Mouse (Mus musculus): ENCODE measurements at regions not wholly inside any gene's neighbourhood (a gene's known extent, or its start where the extent isn't known, plus 50 kb on each side); places are given as distances from the start of the nearest gene placed in this dataset.

- intact Hi-C loops (cut with DNase I), result no loop called here
- no peak for DNase-seq (ENCODE audit: low spot score in 2 of 2)
Observed at GRCm38 (mm10) chr7:134525461-134525860, 140.0 kb upstream of the D7Ertd443e start.

- intact Hi-C loops (cut with DNase I), result no loop called here
- DNase-seq (ENCODE audit: low spot score in 2 of 2), result peak in 1 of 2 experiments; percentile 9
Observed at GRCm38 (mm10) chr7:134527351-134527750, 141.9 kb upstream of the D7Ertd443e start.

GRCm38 (mm10) chr7:134528026-134528425 is 142.4 kb upstream of the Dock1 start:
- intact Hi-C loops (cut with DNase I), result no loop called here
- no peak for DNase-seq (ENCODE audit: low spot score in 2 of 2)

- no peak for DNase-seq (ENCODE audit: low spot score in 2 of 2)
- intact Hi-C loops (cut with DNase I), result no loop called here
Observed at GRCm38 (mm10) chr7:134534821-134535220, 135.6 kb upstream of the Dock1 start.

GRCm38 (mm10) chr7:134541699-134542098 is 128.8 kb upstream of the Dock1 start:
- no peak for DNase-seq (ENCODE audit: low spot score in 2 of 2)
- intact Hi-C loops (cut with DNase I), result no loop called here

GRCm38 (mm10) chr7:134546187-134546586 is 124.3 kb upstream of the Dock1 start:
- intact Hi-C loops (cut with DNase I), result no loop called here
- DNase-seq (ENCODE audit: low spot score in 2 of 2), result no peak

- no peak for DNase-seq (ENCODE audit: low spot score in 2 of 2)
- intact Hi-C loops (cut with DNase I), result no loop called here
Observed at GRCm38 (mm10) chr7:134549286-134549919, 121.1 kb upstream of the Dock1 start.

- peak; percentile 23 to 28 for DNase-seq (ENCODE audit: low spot score in 2 of 2)
Observed at GRCm38 (mm10) chr7:134550221-134550809, 120.1 kb upstream of the Dock1 start.

GRCm38 (mm10) chr7:134552051-134552451 is 118.4 kb upstream of the Dock1 start:
- intact Hi-C loops (cut with DNase I), result no loop called here
- peak in 1 of 2 experiments; percentile 20 for DNase-seq (ENCODE audit: low spot score in 2 of 2)

More at GRCm38 (mm10) chr7:134550221-134550809, 120.1 kb upstream of the Dock1 start:
- intact Hi-C loops (cut with DNase I), result no loop called here

- peak; percentile 7 to 33 for DNase-seq (ENCODE audit: low spot score in 2 of 2)
- intact Hi-C loops (cut with DNase I), result no loop called here
Observed at GRCm38 (mm10) chr7:134556061-134556460, 114.4 kb upstream of the Dock1 start.

- peak; percentile 51 to 79 for DNase-seq (ENCODE audit: low spot score in 2 of 2)
- intact Hi-C loops (cut with DNase I), result loop anchor here (5.0 kb wide), 1 partner anchor 79 kb away; no protein-coding TSS in a partner anchor
Observed at GRCm38 (mm10) chr7:134566322-134566721, 104.1 kb upstream of the Dock1 start.

- intact Hi-C loops (cut with DNase I), result loop anchor here (5.0 kb wide), 1 partner anchor 82 kb away; no protein-coding TSS in a partner anchor
- DNase-seq (ENCODE audit: low spot score in 2 of 2), result no peak
Observed at GRCm38 (mm10) chr7:134569247-134569646, 101.2 kb upstream of the Dock1 start.

- intact Hi-C loops (cut with DNase I), result no loop called here
- no peak for DNase-seq (ENCODE audit: low spot score in 2 of 2)
Observed at GRCm38 (mm10) chr7:134570176-134570810, 100.2 kb upstream of the Dock1 start.

GRCm38 (mm10) chr7:134581746-134582145 is 88.7 kb upstream of the Dock1 start:
- DNase-seq (ENCODE audit: low spot score in 2 of 2), result no peak
- intact Hi-C loops (cut with DNase I), result no loop called here

- DNase-seq (ENCODE audit: low spot score in 2 of 2), result no peak
- intact Hi-C loops (cut with DNase I), result no loop called here
Observed at GRCm38 (mm10) chr7:134585478-134585877, 85.0 kb upstream of the Dock1 start.

GRCm38 (mm10) chr7:134586990-134587389 is 83.5 kb upstream of the Dock1 start:
- peak in 1 of 2 experiments; percentile 31 for DNase-seq (ENCODE audit: low spot score in 2 of 2)
- intact Hi-C loops (cut with DNase I), result no loop called here

- intact Hi-C loops (cut with DNase I), result no loop called here
Observed at GRCm38 (mm10) chr7:134607886-134608285, 62.6 kb upstream of the Dock1 start.

GRCm38 (mm10) chr7:134610159-134610558 is 60.3 kb upstream of the Dock1 start:
- no peak for DNase-seq (ENCODE audit: low spot score in 2 of 2)
- intact Hi-C loops (cut with DNase I), result no loop called here

More at GRCm38 (mm10) chr7:134607886-134608285, 62.6 kb upstream of the Dock1 start:
- DNase-seq (ENCODE audit: low spot score in 2 of 2), result no peak

- no peak for DNase-seq (ENCODE audit: low spot score in 2 of 2)
- intact Hi-C loops (cut with DNase I), result no loop called here
Observed at GRCm38 (mm10) chr7:134611371-134611770, 59.1 kb upstream of the Dock1 start.

- intact Hi-C loops (cut with DNase I), result no loop called here
- DNase-seq (ENCODE audit: low spot score in 2 of 2), result peak; percentile 23 to 27
Observed at GRCm38 (mm10) chr7:134612175-134612633, 58.2 kb upstream of the Dock1 start.

All from left cerebral cortex, postnatal 14 days (tissue).